Mouse (Mus musculus) neural tube, embryonic 11.5 days (tissue): ENCODE measurements at regions not wholly inside any gene's neighbourhood (a gene's known extent, or its start where the extent isn't known, plus 50 kb on each side); places are given as distances from the start of the nearest gene placed in this dataset.
"Not testable (repeated sequence)": the region's sequence is repeated elsewhere in the genome, so short reads cannot be mapped to it uniquely, and the experiment has no call there.

Source experiments
- ATAC-seq: fragments of 200-750 bp; cut with Nextera tagmentation; 2 replicates; pipeline ENCODE4 v1.8.0; 2017; ENCODE audit warnings: moderate number of reproducible peaks, mild to moderate bottlenecking, moderate TSS enrichment, moderate library complexity; ENCODE audit not compliant: insufficient read depth, low FRiP score, low TSS enrichment
- DNase-seq: peaks from one replicate; pipeline ENCODE4 v3.0.0-alpha.2; 2015; ENCODE audit warnings: low spot score
- H3K27ac ChIP-seq: fragments of 300-500 bp; sonication (generic); 2 replicates; pipeline ENCODE4 v1.5.1; 2014; ENCODE audit warnings: low read depth, mild to moderate bottlenecking, low read length
- H3K27me3 ChIP-seq: fragments of 300-500 bp; sonication (generic); 2 replicates; pipeline ENCODE4 v1.6.1; 2014; ENCODE audit warnings: mild to moderate bottlenecking, low read length, mixed read lengths; ENCODE audit not compliant: control insufficient read depth, insufficient read depth
- H3K36me3 ChIP-seq: fragments of 300-500 bp; sonication (generic); 2 replicates; pipeline ENCODE4 v1.6.1; 2014; ENCODE audit warnings: mild to moderate bottlenecking, low read length, moderate library complexity, mixed read lengths; ENCODE audit not compliant: control insufficient read depth, insufficient read depth
- H3K4me1 ChIP-seq: fragments of 300-500 bp; sonication (generic); 2 replicates; pipeline ENCODE4 v1.6.1; 2014; ENCODE audit warnings: low read length, mixed read lengths; ENCODE audit not compliant: control insufficient read depth, insufficient read depth
- H3K4me2 ChIP-seq: fragments of 300-500 bp; sonication (generic); 2 replicates; pipeline ENCODE4 v1.6.1; 2014; ENCODE audit warnings: low read depth, mild to moderate bottlenecking, moderate library complexity
- H3K4me3 ChIP-seq: fragments of 300-500 bp; sonication (generic); 2 replicates; pipeline ENCODE4 v1.5.1; 2014; ENCODE audit warnings: low read depth, low read length
- H3K9ac ChIP-seq: fragments of 300-500 bp; sonication (generic); 2 replicates; pipeline ENCODE4 v1.6.1; 2014; ENCODE audit warnings: mild to moderate bottlenecking, low read length
- H3K9me3 ChIP-seq: fragments of 300-500 bp; sonication (generic); 2 replicates; pipeline ENCODE4 v1.6.1; 2016; ENCODE audit warnings: low read length; ENCODE audit not compliant: control insufficient read depth
- WGBS: fragments of 180-500 bp; shearing (Covaris S2); extraction: QIAGEN DNeasy Blood & Tissue Kit; methylation state at CpG from one replicate; pipeline ENCODE4 v1.1.7; 2014; 5-methylcytosine and 5-hydroxymethylcytosine counted together

GRCm38 (mm10) chr10:11780302-11780701 lies 437.1 kb downstream of the Epm2a start:
- Histone ChIP-seq H3K36me3 (no peaks in the 10 kb centered on the region), H3K27me3 (no peaks in the 10 kb centered on the region), H3K4me1 (no peaks in the 10 kb centered on the region), H3K27ac (no peak overlapping the region), H3K4me2 (no peak overlapping the region), H3K9me3 (peaks cover 4% of the 10 kb centered on the region; the same call in 1 of the 2 replicates), H3K4me3 (no peak overlapping the region), H3K9ac (no peak overlapping the region)
- DNase-seq (no peak), ATAC-seq (no peak)
- WGBS = 76% methylated on average over 2 of the region's 2 CpGs

GRCm38 (mm10) chr10:11787240-11787639 lies 444.0 kb downstream of the Epm2a start:
- Histone ChIP-seq H3K4me2 (no peak overlapping the region), H3K4me3 (no peak overlapping the region), H3K4me1 (no peaks in the 10 kb centered on the region), H3K36me3 (no peaks in the 10 kb centered on the region), H3K27ac (no peak overlapping the region), H3K9me3 (no peaks in the 10 kb centered on the region), H3K27me3 (no peaks in the 10 kb centered on the region), H3K9ac (no peak overlapping the region)
- ATAC-seq (no peak), DNase-seq (no peak)

- Histone ChIP-seq H3K36me3 (no peaks in the 10 kb centered on the region), H3K9ac (no peak overlapping the region), H3K4me1 (no peaks in the 10 kb centered on the region), H3K4me2 (no peak overlapping the region), H3K4me3 (no peak overlapping the region), H3K9me3 (no peaks in the 10 kb centered on the region), H3K27me3 (no peaks in the 10 kb centered on the region), H3K27ac (no peak overlapping the region)
- WGBS = 89% methylated on average over 3 of the region's 3 CpGs
- ATAC-seq = no peak
- no peak for DNase-seq
Observed at GRCm38 (mm10) chr10:11799510-11799909, 456.3 kb downstream of the Epm2a start.

GRCm38 (mm10) chr10:11801372-11802230 lies 458.4 kb downstream of the Epm2a start:
- ATAC-seq, DNase-seq, H3K36me3 ChIP-seq, H3K4me3 ChIP-seq, H3K4me1 ChIP-seq, H3K27me3 ChIP-seq, H3K4me2 ChIP-seq, H3K27ac ChIP-seq, H3K9me3 ChIP-seq, H3K9ac ChIP-seq: not testable (repeated sequence)
- 73% methylated on average over 13 of the region's 13 CpGs for WGBS

GRCm38 (mm10) chr10:11809255-11809654 lies 466.1 kb downstream of the Epm2a start:
- Histone ChIP-seq H3K4me2 (no peak overlapping the region), H3K4me3 (no peak overlapping the region), H3K27me3 (no peaks in the 10 kb centered on the region), H3K4me1 (no peaks in the 10 kb centered on the region), H3K36me3 (no peaks in the 10 kb centered on the region), H3K9me3 (no peaks in the 10 kb centered on the region), H3K9ac (no peak overlapping the region), H3K27ac (no peak overlapping the region)
- DNase-seq (no peak), ATAC-seq (no peak)
- 79% methylated on average over 3 of the region's 3 CpGs for WGBS

GRCm38 (mm10) chr10:11822418-11822959 lies 479.3 kb downstream of the Epm2a start:
- Histone ChIP-seq H3K9me3 (no peaks in the 10 kb centered on the region), H3K4me1 (no peaks in the 10 kb centered on the region), H3K27me3 (no peaks in the 10 kb centered on the region), H3K4me2 (no peak overlapping the region), H3K36me3 (no peaks in the 10 kb centered on the region), H3K9ac (no peak overlapping the region), H3K27ac (no peak overlapping the region), H3K4me3 (no peak overlapping the region)
- whole genome bisulfite sequencing = 87% methylated on average over 3 of the region's 3 CpGs
- no peak for ATAC-seq
- DNase-seq = no peak

GRCm38 (mm10) chr10:11841094-11841493 lies 497.9 kb downstream of the Epm2a start:
- no peak for DNase-seq
- WGBS = 84% methylated on average over 5 of the region's 5 CpGs

GRCm38 (mm10) chr10:11841494-11841893 lies 498.3 kb downstream of the Epm2a start:
- Histone ChIP-seq H3K4me2 (no peak overlapping the region), H3K27me3 (no peaks in the 10 kb centered on the region), H3K36me3 (no peaks in the 10 kb centered on the region), H3K4me3 (no peak overlapping the region), H3K9ac (no peak overlapping the region), H3K9me3 (no peaks in the 10 kb centered on the region), H3K4me1 (no peaks in the 10 kb centered on the region), H3K27ac (no peak overlapping the region)
- DNase-seq = no peak
- ATAC-seq = no peak
- 92% methylated on average over 7 of the region's 7 CpGs for WGBS

More at GRCm38 (mm10) chr10:11841094-11841493, 497.9 kb downstream of the Epm2a start:
- Histone ChIP-seq H3K4me2 (no peak overlapping the region), H3K4me3 (no peak overlapping the region), H3K4me1 (no peaks in the 10 kb centered on the region), H3K36me3 (no peaks in the 10 kb centered on the region), H3K27me3 (no peaks in the 10 kb centered on the region), H3K27ac (no peak overlapping the region), H3K9me3 (no peaks in the 10 kb centered on the region), H3K9ac (no peak overlapping the region)
- ATAC-seq = no peak

- no peak for DNase-seq
- no peaks in the 10 kb centered on the region for H3K36me3 ChIP-seq
- H3K9me3 ChIP-seq = no peaks in the 10 kb centered on the region
- H3K4me2 ChIP-seq = no peak overlapping the region
- H3K4me1 ChIP-seq = no peaks in the 10 kb centered on the region
- WGBS = 41% methylated on average over 1 of the region's 1 CpGs
- H3K27ac ChIP-seq = no peak overlapping the region
- H3K4me3 ChIP-seq = no peak overlapping the region
- no peak overlapping the region for H3K9ac ChIP-seq
- no peaks in the 10 kb centered on the region for H3K27me3 ChIP-seq
- no peak for ATAC-seq
Observed at GRCm38 (mm10) chr10:11846141-11846540, 502.9 kb downstream of the Epm2a start.
